Mouse (Mus musculus) stomach, postnatal 0 days (tissue): ENCODE data around the gene Ust.

Experiments used
- CTCF ChIP-seq: IDR thresholded peaks from 2 replicates; pipeline ENCODE4 v1.5.1; 2016; ENCODE audit warnings: antibody characterized with exemption, low read depth, mild to moderate bottlenecking, moderate library complexity
- EP300 ChIP-seq: optimal IDR thresholded peaks from 2 replicates; pipeline ENCODE3; 2016; ENCODE audit warnings: antibody characterized with exemption

GRCm38 (mm10) chr10:8174697-8175096 is 343.9 kb downstream of the Ust start:
- TF ChIP-seq CTCF (no peak), EP300 (no peak)
